Mouse (Mus musculus): ENCODE data around the gene Frmd4a. TPM values are rescaled to one million over a fixed set of nuclear protein-coding genes. Genes with fewer than 3 reads are reported as not detected.

Frmd4a gene
- polyA plus RNA-seq, 1 experiment = 106 TPM

- TF ChIP-seq CTCF (IDR thresholded peaks at IDR 0.05; ENCODE audit: borderline replicate concordance, extremely low read depth, insufficient read depth, insufficient read length) (no peak), POLR2A (IDR thresholded peaks at IDR 0.05; ENCODE audit: borderline replicate concordance, extremely low read depth, insufficient read depth, insufficient read length, poor library complexity, severe bottlenecking) (no peak)
- DNase-seq (ENCODE audit: low read depth) = peak; percentile 55
Observed at GRCm38 (mm10) chr2:4142221-4142950, 124.9 kb downstream of the Frmd4a start.

GRCm38 (mm10) chr2:4144424-4144823 lies 126.9 kb downstream of the Frmd4a start:
- TF ChIP-seq POLR2A (IDR thresholded peaks at IDR 0.05; ENCODE audit: borderline replicate concordance, extremely low read depth, insufficient read depth, insufficient read length, poor library complexity, severe bottlenecking) (no peak), CTCF (IDR thresholded peaks at IDR 0.05; ENCODE audit: borderline replicate concordance, extremely low read depth, insufficient read depth, insufficient read length) (no peak)
- peak; percentile 59 for DNase-seq (ENCODE audit: low read depth)

DNA sequence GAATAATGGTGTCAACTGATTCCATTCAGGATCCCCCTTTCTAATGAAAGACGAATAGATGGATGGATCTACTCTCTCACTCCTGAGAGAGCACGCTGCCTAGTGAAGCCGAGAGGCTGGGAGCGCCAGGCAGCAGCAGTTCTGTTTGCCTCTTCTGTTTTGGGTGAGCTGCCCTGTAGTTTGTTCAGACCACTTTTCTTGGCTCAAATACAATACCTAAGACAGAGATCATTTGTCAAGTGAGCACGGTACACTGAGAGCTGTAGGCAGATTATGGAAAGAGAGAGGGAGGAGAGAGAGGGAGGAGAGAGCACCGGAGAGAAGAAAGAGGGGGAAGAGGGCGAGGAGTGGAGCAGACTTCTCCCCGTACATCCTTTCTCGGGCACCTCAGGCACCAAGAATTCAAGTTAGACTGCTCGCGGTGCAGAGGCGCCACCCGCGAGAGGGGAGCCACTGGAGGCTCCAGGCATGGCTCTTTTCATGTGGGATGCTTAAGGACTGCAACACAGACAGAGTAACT lies 135.1 kb downstream of the Frmd4a start:
- peak; percentile 69 for DNase-seq (ENCODE audit: low read depth)

GRCm38 (mm10) chr2:4153131-4153631 lies 135.7 kb downstream of the Frmd4a start:
- peak; percentile 87 for DNase-seq (ENCODE audit: low read depth)
- TF ChIP-seq CTCF (IDR thresholded peaks at IDR 0.05; ENCODE audit: borderline replicate concordance, extremely low read depth, insufficient read depth, insufficient read length) (no peak), POLR2A (IDR thresholded peaks at IDR 0.05; ENCODE audit: borderline replicate concordance, extremely low read depth, insufficient read depth, insufficient read length, poor library complexity, severe bottlenecking) (peak; percentile 49; the same call in 1 of the 2 replicates)

More for the DNA sequence above, 135.1 kb downstream of the Frmd4a start:
- TF ChIP-seq CTCF (IDR thresholded peaks at IDR 0.05; ENCODE audit: borderline replicate concordance, extremely low read depth, insufficient read depth, insufficient read length) = no peak
- TF ChIP-seq POLR2A (IDR thresholded peaks at IDR 0.05; ENCODE audit: borderline replicate concordance, extremely low read depth, insufficient read depth, insufficient read length, poor library complexity, severe bottlenecking) = no peak

DNA sequence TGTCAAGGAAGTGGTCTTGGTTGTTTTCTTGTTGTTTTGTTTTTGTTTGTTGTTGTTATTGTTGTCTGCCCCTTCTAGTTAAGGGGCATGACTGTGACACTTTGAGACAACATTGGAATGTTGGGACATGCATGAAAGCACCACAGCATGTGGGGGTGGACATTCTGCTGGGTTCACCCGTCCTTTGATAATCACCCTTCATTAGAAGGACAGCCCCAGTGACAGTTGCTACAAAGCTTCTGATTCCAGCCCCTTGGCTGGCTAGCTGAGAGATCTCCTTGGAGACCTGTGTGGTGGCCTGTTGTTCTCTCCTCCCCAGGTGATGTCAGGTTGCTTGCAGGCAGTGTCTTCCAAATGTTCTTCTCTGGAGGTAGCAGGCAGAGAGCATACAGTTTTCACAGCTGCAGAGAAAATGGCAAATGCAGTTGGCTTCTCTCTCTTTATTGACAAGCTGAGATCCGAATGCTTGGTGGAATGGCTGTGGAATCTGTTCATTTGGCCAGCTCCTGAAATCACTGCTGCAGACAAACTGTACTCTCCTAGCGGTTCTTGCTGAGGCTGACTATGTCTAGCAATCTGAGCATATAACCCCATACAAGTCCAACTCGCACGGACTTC lies 136.6 kb downstream of the Frmd4a start:
- DNase-seq (ENCODE audit: low read depth) = peak; percentile 57
- TF ChIP-seq POLR2A (IDR thresholded peaks at IDR 0.05; ENCODE audit: borderline replicate concordance, extremely low read depth, insufficient read depth, insufficient read length, poor library complexity, severe bottlenecking) (no peak), CTCF (IDR thresholded peaks at IDR 0.05; ENCODE audit: borderline replicate concordance, extremely low read depth, insufficient read depth, insufficient read length) (no peak)

DNA sequence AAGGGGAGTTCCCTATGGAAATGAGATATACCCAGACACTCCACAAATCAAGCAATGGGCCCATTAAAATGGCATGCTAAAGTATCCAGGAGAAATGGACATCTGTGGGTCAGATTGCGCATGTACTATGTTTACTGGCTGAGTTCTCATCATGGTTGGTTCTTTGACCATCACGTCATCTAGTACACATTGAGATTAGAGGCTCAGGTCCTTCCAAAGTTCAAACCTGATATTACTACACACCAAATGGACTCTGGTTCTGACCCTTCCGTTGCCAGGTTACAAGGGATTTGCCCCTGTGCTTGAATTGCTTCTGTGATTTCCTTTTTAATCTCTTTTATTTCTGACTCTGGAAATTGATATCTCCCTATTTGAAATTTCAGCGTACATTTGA lies 137.1 kb downstream of the Frmd4a start:
- no peak for TF ChIP-seq POLR2A (IDR thresholded peaks at IDR 0.05; ENCODE audit: borderline replicate concordance, extremely low read depth, insufficient read depth, insufficient read length, poor library complexity, severe bottlenecking)
- no peak for DNase-seq (ENCODE audit: low read depth)

DNA sequence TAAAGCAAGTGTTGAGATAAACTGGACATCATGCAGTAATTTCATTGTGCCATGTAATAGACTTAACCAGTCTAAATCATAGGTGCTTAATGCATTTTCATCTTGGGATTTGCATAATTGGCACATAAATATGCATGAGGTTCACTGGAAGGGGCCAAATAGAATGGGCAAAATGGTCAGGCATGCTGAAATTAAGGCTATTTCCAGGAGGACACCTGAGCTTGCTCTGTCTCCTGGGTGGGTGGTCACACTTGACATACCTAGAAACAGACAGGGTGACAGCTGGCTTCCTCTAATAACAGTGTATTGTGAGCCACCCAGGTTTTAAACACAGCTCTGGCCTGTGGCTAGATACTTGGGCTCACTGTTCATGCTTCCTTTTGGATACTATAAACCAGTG lies 137.9 kb downstream of the Frmd4a start:
- DNase-seq (ENCODE audit: low read depth) = peak; percentile 73
- TF ChIP-seq CTCF (IDR thresholded peaks at IDR 0.05; ENCODE audit: borderline replicate concordance, extremely low read depth, insufficient read depth, insufficient read length) (no peak), POLR2A (IDR thresholded peaks at IDR 0.05; ENCODE audit: borderline replicate concordance, extremely low read depth, insufficient read depth, insufficient read length, poor library complexity, severe bottlenecking) (no peak)

DNA sequence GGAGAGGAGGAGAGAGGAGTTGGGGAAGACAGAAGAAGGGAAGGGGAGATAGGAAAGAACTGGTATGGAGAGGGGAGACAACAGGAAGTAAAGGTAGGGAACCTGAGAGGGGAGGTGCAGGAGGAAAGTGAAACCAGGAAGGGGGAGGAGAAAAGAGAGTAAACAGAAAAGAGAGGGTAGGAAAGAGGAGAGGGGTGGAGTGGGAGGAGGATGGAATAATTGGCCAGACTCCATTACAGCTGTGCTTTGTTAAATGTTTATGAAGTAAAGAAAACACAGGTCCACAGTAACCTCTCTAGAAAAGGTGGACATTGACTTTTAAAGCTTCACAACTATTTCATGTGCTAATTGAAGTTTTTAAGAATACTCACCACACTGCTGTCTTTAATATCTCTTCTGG lies 139.0 kb downstream of the Frmd4a start:
- TF ChIP-seq POLR2A (IDR thresholded peaks at IDR 0.05; ENCODE audit: borderline replicate concordance, extremely low read depth, insufficient read depth, insufficient read length, poor library complexity, severe bottlenecking) = no peak
- TF ChIP-seq CTCF (IDR thresholded peaks at IDR 0.05; ENCODE audit: borderline replicate concordance, extremely low read depth, insufficient read depth, insufficient read length) = no peak
- DNase-seq (ENCODE audit: low read depth) = no peak

GRCm38 (mm10) chr2:4157396-4157795 lies 139.9 kb downstream of the Frmd4a start:
- TF ChIP-seq POLR2A (IDR thresholded peaks at IDR 0.05; ENCODE audit: borderline replicate concordance, extremely low read depth, insufficient read depth, insufficient read length, poor library complexity, severe bottlenecking) = no peak
- no peak for TF ChIP-seq CTCF (IDR thresholded peaks at IDR 0.05; ENCODE audit: borderline replicate concordance, extremely low read depth, insufficient read depth, insufficient read length)
- peak; percentile 57 for DNase-seq (ENCODE audit: low read depth)

- no peak for DNase-seq (ENCODE audit: low read depth)
- TF ChIP-seq CTCF (IDR thresholded peaks at IDR 0.05; ENCODE audit: borderline replicate concordance, extremely low read depth, insufficient read depth, insufficient read length) = no peak
- TF ChIP-seq POLR2A (IDR thresholded peaks at IDR 0.05; ENCODE audit: borderline replicate concordance, extremely low read depth, insufficient read depth, insufficient read length, poor library complexity, severe bottlenecking) = no peak
Observed at GRCm38 (mm10) chr2:4159574-4160203, 142.2 kb downstream of the Frmd4a start.

DNA sequence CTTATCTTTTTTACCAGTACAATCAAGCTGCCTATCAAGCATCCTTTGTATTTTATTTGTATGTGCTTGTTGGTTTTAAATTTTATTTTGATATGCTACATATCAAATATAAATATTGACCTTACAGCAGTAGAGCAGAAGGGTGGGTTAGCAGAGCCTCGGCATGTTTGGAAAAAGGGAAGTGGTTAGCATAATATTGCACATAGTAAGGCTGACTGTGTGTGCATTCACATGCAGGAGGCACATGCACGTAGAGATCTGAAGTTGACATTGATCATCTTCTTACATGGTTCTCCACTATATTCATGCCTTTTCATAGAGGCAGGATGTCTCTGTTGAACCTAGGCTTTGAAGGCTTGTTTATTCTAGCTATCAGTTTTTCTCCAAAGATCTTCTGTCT lies 148.7 kb downstream of the Frmd4a start:
- TF ChIP-seq POLR2A (IDR thresholded peaks at IDR 0.05; ENCODE audit: borderline replicate concordance, extremely low read depth, insufficient read depth, insufficient read length, poor library complexity, severe bottlenecking) = no peak
- no peak for TF ChIP-seq CTCF (IDR thresholded peaks at IDR 0.05; ENCODE audit: borderline replicate concordance, extremely low read depth, insufficient read depth, insufficient read length)
- DNase-seq (ENCODE audit: low read depth) = no peak
